Mouse (Mus musculus): ENCODE measurements around the gene Fkbp3.
A peak's percentile ranks its signal among the peaks of the same experiment; 100 is the strongest.
"Not testable (repeated sequence)": the region's sequence is repeated elsewhere in the genome, so short reads cannot be mapped to it uniquely, and the experiment has no call there.

The Fkbp3 gene

DNA sequence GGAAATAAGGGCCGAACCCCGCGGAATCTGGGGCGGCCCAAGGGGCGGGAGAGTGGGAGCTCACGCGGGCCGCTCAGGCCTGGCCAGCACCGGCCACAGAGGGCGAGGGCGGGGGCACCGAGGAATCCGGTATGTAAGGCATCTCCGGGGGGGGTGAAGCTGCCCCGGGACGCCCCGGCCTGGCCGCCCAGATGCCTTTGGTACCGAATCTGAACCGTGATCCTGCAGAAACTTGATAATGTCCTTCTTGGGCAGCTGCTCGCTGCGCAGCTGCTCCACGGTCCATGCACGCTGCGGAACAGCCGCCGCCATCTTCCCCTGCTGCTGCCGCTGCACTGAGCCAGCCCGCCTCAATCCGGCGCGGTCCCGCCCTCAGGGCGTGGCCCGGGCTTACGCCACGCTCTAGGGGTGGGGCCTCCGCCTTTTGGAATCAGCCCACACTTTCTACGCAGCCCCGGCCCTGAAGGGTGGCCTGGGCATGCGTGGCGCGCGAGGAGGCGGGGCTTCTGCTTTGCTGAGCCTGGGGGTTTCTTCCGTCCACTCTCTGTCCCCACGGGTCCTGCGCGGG is at the start of gene Fkbp3:
Gene Fkbp3, minus strand, starts transcription at position 397 of the 568 bp plus-strand sequence.
- peak; percentile 97 to 98 for DNase-seq (ENCODE audit: low spot score in 2 of 2)

GRCm38 (mm10) chr12:65119451-65119850 is 45.6 kb upstream of the Fkbp3 start:
- no peak for DNase-seq (ENCODE audit: low spot score in 2 of 2)

DNA sequence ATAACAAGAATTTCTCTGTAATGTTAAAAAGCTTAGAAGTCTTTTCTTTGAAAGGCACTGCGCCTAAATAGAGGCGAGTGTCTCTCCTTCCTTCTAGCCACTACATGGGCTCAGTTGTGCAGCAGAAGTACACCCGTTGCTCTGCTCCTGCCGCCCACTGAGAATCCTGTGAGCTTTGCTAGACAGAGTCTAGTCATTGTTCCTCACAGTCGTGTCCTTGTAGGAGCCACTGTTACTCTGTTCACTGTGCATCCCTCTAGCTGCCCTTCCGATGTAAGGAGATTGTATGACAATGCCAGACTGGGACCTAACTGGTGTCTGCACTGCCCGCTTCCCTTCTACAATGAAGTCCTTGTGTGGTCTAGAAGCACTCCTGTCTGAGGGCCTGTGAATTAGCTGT is 45.2 kb upstream of the Fkbp3 start:
- no peak for DNase-seq (ENCODE audit: low spot score in 2 of 2)

DNA sequence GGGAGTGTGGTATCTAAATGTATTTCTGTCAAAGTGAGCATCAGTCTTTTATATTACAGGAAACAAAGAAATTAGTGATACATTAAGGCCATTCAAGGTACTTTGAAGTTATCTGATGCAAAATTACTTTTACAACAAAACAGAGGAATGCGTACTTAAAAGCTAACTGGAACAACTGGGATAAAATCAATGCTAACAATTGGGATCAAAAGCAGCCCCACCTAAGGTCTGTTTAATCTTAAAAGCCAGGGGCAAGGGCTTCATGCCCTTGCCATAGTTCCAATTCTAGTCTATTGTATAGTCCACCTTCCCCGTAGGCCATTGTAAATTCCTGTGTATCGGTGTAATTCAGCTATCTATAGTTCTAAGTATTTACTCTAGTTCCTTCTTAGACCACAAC is 41.2 kb upstream of the Fkbp3 start:
- DNase-seq (ENCODE audit: low spot score in 2 of 2), result not testable (repeated sequence)

DNA sequence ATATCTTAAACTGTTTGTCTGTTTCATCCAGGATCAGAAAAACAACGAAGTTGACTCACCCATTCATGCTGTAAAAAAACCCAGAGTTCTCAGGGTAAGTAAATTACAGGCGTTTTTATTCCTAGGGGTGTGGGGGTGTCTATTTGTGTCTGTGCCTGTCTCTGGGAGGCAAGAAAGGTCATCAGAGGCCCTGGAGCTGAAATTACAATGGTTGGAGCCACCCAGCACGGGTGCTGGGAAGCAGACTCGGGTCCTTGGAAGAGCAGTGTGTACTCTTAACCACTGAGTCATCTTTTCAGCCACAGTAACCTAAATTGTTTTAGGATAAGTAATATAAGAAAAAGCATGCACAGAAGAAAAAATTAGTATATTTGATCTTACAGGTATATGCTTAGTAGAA is 40.1 kb upstream of the Fkbp3 start:
- no peak for DNase-seq (ENCODE audit: low spot score in 2 of 2)

DNA sequence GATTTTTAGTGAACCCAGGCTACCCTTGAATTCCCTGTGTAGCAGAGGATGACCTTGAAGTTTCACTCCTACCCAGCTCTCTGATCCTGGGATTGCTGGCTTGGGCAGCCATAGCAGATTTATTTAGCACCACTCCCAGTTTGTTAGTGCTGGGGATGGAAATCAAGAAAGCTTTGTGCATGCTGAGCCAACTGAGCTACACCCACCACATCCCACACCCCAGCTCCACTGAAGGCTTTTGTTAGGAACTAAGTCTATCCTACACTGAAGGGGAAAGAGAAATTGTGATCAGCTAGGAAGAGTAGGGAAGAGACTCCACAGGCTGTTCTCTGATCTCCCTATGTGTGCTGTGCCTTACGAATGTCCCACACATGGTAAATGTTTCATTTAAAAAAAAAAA is 39.0 kb upstream of the Fkbp3 start:
- no peak for DNase-seq (ENCODE audit: low spot score in 2 of 2)

GRCm38 (mm10) chr12:65111503-65111902 is 37.7 kb upstream of the Fkbp3 start:
- no peak for DNase-seq (ENCODE audit: low spot score in 2 of 2)

DNA sequence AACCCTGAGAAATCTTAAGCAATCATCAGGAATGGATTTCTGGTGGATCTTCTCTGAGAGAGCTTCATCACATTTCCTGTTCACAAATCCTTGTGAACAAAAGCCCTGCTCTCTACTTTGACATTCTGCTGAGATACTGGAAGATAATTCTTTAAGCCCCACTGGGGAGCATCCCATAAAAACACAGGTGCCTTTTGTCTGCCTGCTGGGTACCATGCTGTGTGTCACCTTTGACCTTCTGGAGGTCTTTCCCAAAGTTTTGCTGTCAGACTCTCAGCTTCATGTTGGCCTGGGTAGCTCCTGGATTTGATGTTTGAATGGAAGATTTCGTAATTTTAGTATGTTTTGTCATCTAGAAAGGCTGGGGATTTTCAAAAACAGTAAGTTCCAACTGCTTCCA is 34.9 kb upstream of the Fkbp3 start:
- no peak for DNase-seq (ENCODE audit: low spot score in 2 of 2)

DNA sequence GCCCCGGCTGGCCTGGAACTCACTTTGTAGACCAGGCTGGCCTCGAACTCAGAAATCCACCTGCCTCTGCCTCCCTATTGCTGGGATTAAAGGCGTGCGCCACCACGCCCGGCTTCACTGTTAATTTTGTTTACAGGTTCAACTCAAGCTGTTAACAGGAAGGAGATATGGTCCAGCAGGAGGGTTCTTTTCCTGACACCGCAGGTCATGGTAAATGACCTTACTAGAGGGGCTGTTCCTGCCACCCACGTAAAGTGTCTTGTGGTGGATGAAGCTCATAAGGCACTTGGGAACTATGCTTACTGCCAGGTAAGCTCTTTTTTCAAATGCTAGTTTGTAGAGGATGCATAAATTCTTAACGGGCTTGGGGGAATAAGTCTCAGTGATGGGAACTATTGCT is 3.1 kb upstream of the Fkbp3 start:
- DNase-seq (ENCODE audit: low spot score in 2 of 2), result no peak

DNA sequence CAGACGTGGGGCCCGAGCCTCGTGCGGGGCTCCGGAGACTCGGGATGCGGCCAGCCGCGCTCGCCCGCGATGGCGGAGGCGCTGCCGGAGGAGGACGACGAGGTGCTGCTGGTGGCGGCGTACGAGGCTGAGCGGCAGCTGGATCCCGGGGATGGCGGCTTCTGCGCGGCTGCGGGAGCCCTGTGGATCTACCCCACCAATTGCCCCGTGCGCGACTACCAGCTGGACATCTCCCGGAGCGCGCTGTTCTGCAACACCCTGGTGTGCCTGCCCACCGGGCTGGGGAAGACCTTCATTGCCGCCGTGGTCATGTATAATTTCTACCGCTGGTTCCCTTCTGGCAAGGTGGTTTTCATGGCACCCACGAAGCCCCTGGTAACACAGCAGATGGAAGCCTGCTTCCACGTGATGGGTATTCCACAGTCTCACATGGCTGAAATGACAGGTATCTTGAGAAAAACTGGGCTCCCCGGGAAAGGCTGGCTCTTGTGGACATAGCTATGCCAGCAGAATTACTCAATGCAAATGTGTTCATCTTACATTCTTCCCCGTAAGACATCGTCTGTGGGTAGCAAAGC is 2.0 kb upstream of the Fkbp3 start:
- no peak for DNase-seq (ENCODE audit: low spot score in 2 of 2)

- DNase-seq (ENCODE audit: low spot score in 2 of 2), result peak; percentile 82 to 89
Measured at GRCm38 (mm10) chr12:65075085-65075732, 1.4 kb upstream of the Fkbp3 start, which contains the start of gene Fancm. Fancm (plus strand) TSS chr12:65075603.

DNA sequence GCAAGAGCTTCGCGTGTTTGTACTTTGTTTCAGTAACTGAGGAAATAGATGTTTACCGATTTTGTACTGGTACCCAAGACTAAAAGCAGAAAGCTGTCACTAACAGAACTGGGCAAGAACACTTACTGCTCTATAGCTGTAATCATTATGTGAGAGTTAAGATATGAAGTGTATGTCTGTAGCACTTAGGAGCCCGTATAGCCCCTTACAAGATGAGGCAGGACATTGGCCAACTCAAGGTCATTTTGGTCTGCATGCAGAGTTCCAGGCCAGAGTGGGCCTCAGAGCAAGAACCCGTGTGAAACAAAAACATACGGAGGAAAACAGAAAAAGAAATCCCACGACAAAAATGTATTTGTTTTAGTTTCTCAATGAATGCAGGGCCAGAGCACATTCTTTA is 844 bp upstream of the Fkbp3 start:
- DNase-seq (ENCODE audit: low spot score in 2 of 2), result no peak

- no peak for DNase-seq (ENCODE audit: low spot score in 2 of 2)
Measured at GRCm38 (mm10) chr12:65072911-65073610, 746 bp downstream of the Fkbp3 start.

DNA sequence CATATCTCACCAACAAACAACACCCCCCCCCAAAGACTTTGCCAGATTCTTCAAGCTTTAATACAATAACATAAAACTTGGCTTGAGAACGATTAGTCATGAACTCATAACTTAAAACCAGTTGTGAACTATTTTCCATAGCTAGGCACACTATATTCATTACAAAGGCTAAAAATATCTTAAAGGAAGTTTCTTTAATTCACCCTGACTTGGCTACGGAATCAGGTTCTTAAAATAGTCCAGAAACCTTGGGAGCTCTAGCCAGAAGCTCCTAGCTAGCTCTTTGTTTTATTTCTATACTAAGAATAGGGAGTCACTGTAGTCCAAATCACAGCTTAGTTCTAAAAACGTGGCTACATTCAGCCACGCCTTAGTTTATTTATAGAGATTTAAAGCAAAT is 5.4 kb downstream of the Fkbp3 start:
- no peak for DNase-seq (ENCODE audit: low spot score in 2 of 2)

DNA sequence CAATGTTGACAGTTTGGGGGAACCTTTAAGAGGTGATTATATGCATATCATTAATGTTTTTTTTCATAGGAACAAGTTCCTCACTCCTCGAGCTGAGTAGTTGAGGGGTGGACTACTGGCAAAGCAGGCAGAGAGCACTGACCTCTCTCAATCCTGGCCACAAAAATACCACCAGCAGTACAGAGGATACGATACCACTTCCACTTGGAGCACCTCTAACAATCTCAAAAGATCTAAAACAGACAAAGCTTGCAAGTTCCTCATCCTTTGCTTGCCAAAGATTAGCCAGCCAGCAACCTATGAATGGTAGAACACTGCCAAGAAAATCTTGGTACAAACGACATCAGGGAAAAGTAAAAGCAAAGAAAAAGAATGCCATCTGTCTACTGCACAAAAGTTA is 7.6 kb downstream of the Fkbp3 start:
- DNase-seq (ENCODE audit: low spot score in 2 of 2), result no peak

GRCm38 (mm10) chr12:65065241-65065640 is 8.6 kb downstream of the Fkbp3 start:
- DNase-seq (ENCODE audit: low spot score in 2 of 2), result no peak

- DNase-seq (ENCODE audit: low spot score in 2 of 2), result no peak
Measured at GRCm38 (mm10) chr12:65061082-65061481, 12.7 kb downstream of the Fkbp3 start.

DNA sequence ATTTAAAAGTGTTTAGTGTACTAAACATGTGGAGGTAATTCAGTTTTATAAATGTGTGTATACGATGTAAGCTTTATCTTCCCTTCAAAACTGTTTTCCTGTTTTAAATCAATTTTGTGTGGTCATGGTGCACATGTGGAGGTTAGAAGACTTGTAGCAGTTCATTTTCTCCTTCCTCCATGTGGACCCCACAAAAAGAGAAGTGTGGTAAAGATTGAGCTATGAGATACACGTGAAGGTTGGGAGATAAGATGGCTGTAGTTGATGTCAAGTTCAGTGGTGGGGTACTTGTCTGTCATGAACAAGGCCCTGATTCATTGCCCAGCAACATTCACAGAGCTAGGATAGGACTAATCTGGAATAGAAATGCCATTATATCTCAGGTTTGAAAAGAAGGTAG is 15.6 kb downstream of the Fkbp3 start:
- DNase-seq (ENCODE audit: low spot score in 2 of 2), result no peak

- DNase-seq (ENCODE audit: low spot score in 2 of 2), result no peak
Measured at GRCm38 (mm10) chr12:65048799-65049198, 25.0 kb downstream of the Fkbp3 start.

GRCm38 (mm10) chr12:65037546-65037937 is 36.3 kb downstream of the Fkbp3 start:
- no peak for DNase-seq (ENCODE audit: low spot score in 2 of 2)

DNA sequence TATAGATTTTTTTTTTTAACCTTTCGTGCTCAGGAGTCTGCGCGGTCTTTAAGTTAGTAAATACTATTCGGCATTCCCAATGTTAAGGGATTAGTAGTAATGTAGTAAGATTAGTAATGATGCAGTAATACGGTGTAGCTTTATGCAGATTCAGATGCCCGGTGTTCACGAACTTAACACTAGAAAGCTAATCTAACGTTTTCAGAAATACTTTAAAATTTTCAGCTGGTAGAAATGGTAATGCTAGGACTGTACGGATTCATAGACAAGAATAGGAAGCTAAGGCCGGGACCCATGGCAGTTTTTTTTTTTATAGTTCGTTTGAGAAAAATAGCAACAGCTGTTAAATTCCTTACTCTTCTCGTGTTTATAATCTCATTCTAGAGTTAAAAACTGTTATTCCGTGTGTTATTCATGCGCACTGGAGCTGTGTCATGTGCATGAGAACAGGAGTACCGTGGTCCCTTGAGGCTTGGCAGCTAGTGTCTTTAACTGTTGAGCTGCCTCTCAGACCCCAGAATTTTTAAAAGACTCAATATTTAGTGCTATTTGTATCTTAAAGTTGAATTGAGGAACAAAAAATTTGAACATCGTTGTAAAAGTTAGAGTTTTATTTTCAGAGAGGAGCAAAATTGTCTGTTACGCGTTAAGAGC is 36.8 kb downstream of the Fkbp3 start:
- no peak for DNase-seq (ENCODE audit: low spot score in 2 of 2)

GRCm38 (mm10) chr12:65036190-65036870 is 37.5 kb downstream of the Fkbp3 start, which contains the start of gene Prpf39:
Prpf39 (plus strand) TSS chr12:65036333.
- DNase-seq (ENCODE audit: low spot score in 2 of 2), result peak; percentile 87 to 91
